Mouse (Mus musculus): Measurements from ENCODE around the gene Olfr64.

- no peak for TF ChIP-seq POLR2A (IDR thresholded peaks at IDR 0.05; ENCODE audit: insufficient read depth, low read depth, low read length)
- TF ChIP-seq CTCF (IDR thresholded peaks at IDR 0.05; ENCODE audit: insufficient read depth, low read depth, low read length): no peak
Measured at GRCm38 (mm10) chr7:103854669-103855068, 39.6 kb downstream of the Olfr64 start.
